Mouse (Mus musculus) kidney, adult 2 months (tissue): ENCODE results near the gene Gm10447. TPM values are rescaled to one million over a fixed set of nuclear protein-coding genes. Genes with fewer than 3 reads are reported as not detected.

ENCODE experiments used
- DNase-seq: peaks from one replicate; pipeline ENCODE4 v3.0.0; 2021
- H3K27ac ChIP-seq: fragments of 200-500 bp; 2 replicates; pipeline ENCODE4 v1.5.1; 2012; ENCODE audit warnings: low read depth, low read length, control low read depth, inconsistent platforms; ENCODE audit not compliant: insufficient read depth
- H3K27me3 ChIP-seq: fragments of 200-500 bp; replicated peaks from 2 replicates; pipeline ENCODE4 v1.6.1; 2012; ENCODE audit warnings: mild to moderate bottlenecking, moderate library complexity, low read length, inconsistent platforms; ENCODE audit not compliant: control insufficient read depth, insufficient read depth
- H3K36me3 ChIP-seq: fragments of 200-500 bp; 2 replicates; pipeline ENCODE4 v1.6.1; 2012; ENCODE audit warnings: mild to moderate bottlenecking, moderate library complexity, low read length, inconsistent platforms; ENCODE audit not compliant: control insufficient read depth, insufficient read depth
- H3K4me1 ChIP-seq: fragments of 200-500 bp; 2 replicates; pipeline ENCODE4 v1.6.1; 2011; ENCODE audit warnings: low read length; ENCODE audit not compliant: control insufficient read depth, insufficient read depth
- H3K4me3 ChIP-seq: fragments of 200-500 bp; 2 replicates; pipeline ENCODE4 v1.5.1; 2011; ENCODE audit warnings: mild to moderate bottlenecking, low read depth, low read length, control low read depth; ENCODE audit not compliant: insufficient read depth
- CTCF ChIP-seq: fragments of 200-500 bp; conservative IDR thresholded peaks from 2 replicates; pipeline ENCODE4 v1.5.1; 2011; ENCODE audit warnings: low read depth, mild to moderate bottlenecking, control low read depth, low read length, moderate library complexity, mixed read lengths; ENCODE audit not compliant: insufficient read depth, insufficient read length
- POLR2A ChIP-seq: fragments of 200-500 bp; IDR thresholded peaks from one replicate; pipeline ENCODE4 v1.6.1; 2011; ENCODE audit warnings: low read depth, low read length, control low read depth
- WGBS: fragments of 180-500 bp; shearing (Covaris S2); methylation state at CpG from one replicate; pipeline ENCODE4 v1.1.7; 2018; 5-methylcytosine and 5-hydroxymethylcytosine counted together
- polyA plus RNA-seq: library from polyadenylated mRNA; depleted of rRNA; stranded (reverse); fragments of >200 nt; gene quantifications from 2 replicates; pipeline ENCODE4 v1.2.3, GENCODE M21; 2012

Gene Gm10447
- polyA plus RNA-seq, 1 experiment = 0.05 TPM

DNA sequence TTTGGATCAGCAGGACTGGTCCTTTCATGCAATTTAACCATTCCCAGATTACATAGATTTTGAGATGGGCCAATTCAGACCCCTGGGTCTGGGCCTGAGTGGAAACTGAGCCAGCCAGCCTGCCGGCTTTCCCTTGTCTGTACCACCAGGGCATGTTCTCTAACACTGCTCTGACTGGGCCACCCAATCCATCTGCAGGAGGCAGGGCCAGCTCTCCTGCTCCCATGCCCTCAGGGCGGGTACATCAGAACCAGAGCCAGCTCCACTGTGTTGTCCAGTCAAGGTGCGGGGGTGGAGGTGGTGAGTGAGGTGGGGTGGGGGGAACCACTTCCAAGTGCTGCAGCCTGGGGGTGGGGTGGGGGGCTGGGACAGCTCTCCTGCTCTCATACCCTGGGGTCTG lies 29.4 kb upstream of the Gm10447 start:
- Histone ChIP-seq H3K4me3 (no peak overlapping the region), H3K4me1 (no peaks in the 10 kb centered on the region), H3K27me3 (no peaks in the 10 kb centered on the region), H3K27ac (no peak overlapping the region), H3K36me3 (no peaks in the 10 kb centered on the region)
- DNase-seq = no peak
- no peak for TF ChIP-seq POLR2A
- no peak for TF ChIP-seq CTCF
- WGBS = 65% methylated on average over 3 of the region's 3 CpGs

- Histone ChIP-seq H3K4me1 (no peaks in the 10 kb centered on the region), H3K27ac (no peak overlapping the region), H3K36me3 (no peaks in the 10 kb centered on the region), H3K4me3 (no peak overlapping the region), H3K27me3 (no peaks in the 10 kb centered on the region)
- DNase-seq = no peak
- 44% methylated on average over 3 of the region's 3 CpGs for WGBS
- peak; percentile 40 for TF ChIP-seq CTCF
- no peak for TF ChIP-seq POLR2A
Observed at GRCm38 (mm10) chr11:53485719-53486118, 28.8 kb upstream of the Gm10447 start.

- H3K27me3 ChIP-seq = peaks cover 3% of the 10 kb centered on the region; the same call in 1 of the 2 replicates
- H3K27ac ChIP-seq = no peak overlapping the region
- no peaks in the 10 kb centered on the region for H3K4me1 ChIP-seq
- no peaks in the 10 kb centered on the region for H3K36me3 ChIP-seq
- 66% methylated on average over 9 of the region's 9 CpGs for WGBS
- peak; percentile 58 for DNase-seq
- TF ChIP-seq CTCF (no peak), POLR2A (no peak)
- no peak overlapping the region for H3K4me3 ChIP-seq
Observed at GRCm38 (mm10) chr11:53483159-53483891, 26.4 kb upstream of the Gm10447 start.

DNA sequence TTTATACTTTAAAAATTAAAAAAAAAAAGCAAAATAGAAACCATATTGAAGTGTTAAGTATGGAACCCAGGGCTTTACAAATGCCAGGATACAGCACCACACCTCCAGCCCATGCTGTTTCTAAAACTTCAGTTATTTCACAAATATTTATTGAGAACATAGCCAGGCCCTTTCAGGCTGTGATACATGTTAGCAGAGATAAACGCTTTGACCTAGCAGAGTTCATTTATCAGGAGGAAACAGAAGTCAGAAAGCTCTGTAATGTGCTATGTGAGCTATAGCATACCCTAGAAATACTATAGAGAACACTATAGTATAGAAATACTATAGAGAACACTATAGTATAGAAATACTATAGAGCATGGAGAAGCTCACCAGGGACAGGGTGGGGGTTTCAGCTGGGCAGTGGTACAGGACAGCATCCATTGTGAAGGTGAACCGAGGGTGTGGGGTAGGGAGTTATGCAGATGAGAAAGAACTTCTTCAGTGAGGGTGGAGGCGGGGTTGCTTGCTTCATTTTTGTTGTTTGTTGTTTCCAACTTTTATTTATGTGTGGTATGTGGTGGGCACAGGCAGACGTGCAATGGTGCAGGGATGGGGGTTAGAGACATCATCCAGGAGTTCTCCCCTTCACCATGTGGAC lies 24.3 kb upstream of the Gm10447 start:
- Histone ChIP-seq H3K36me3 (no peaks in the 10 kb centered on the region), H3K27me3 (peaks cover 3% of the 10 kb centered on the region; the same call in 1 of the 2 replicates), H3K4me3 (no peak overlapping the region), H3K4me1 (no peaks in the 10 kb centered on the region), H3K27ac (no peak overlapping the region)
- WGBS = 83% methylated on average over 4 of the region's 4 CpGs
- DNase-seq = no peak
- no peak for TF ChIP-seq POLR2A
- TF ChIP-seq CTCF = no peak

GRCm38 (mm10) chr11:53479783-53480301 lies 22.9 kb upstream of the Gm10447 start, which contains the start of the genes Gm9945 and Sowaha:
Gene Gm9945 (plus strand): TSS chr11:53480166.
Gene Sowaha (minus strand): TSS chr11:53480274.
- no peaks in the 10 kb centered on the region for H3K36me3 ChIP-seq
- TF ChIP-seq POLR2A (no peak), CTCF (0 out of 2 replicates have a peak, but pooled peaks have one; percentile 6)

GRCm38 (mm10) chr11:53479171-53479782 lies 22.4 kb upstream of the Gm10447 start:
- H3K36me3 ChIP-seq = no peaks in the 10 kb centered on the region
- 2% methylated on average over 62 of the region's 62 CpGs for WGBS
- peaks cover 3% of the 10 kb centered on the region; the same call in 1 of the 2 replicates for H3K27me3 ChIP-seq
- no peaks in the 10 kb centered on the region for H3K4me1 ChIP-seq
- no peak for TF ChIP-seq POLR2A
- no peak for TF ChIP-seq CTCF
- DNase-seq = peak; percentile 14
- H3K4me3 ChIP-seq = peak overlapping the region; percentile 38
- peak overlapping the region; percentile 26 for H3K27ac ChIP-seq

More at GRCm38 (mm10) chr11:53479783-53480301, 22.9 kb upstream of the Gm10447 start, which contains the start of the genes Gm9945 and Sowaha:
- Histone ChIP-seq H3K4me1 (no peaks in the 10 kb centered on the region), H3K27ac (peak within 1 kb of the TSS; percentile 56), H3K4me3 (peak within 1 kb of the TSS; percentile 38), H3K27me3 (peaks cover 3% of the 10 kb centered on the region; the same call in 1 of the 2 replicates)
- peak; percentile 74 for DNase-seq
- 2% methylated on average over 40 of the region's 40 CpGs for WGBS
